Mouse (Mus musculus): ENCODE results near the gene Cadm2. TPM values are rescaled to one million over a fixed set of nuclear protein-coding genes. Genes with fewer than 3 reads are reported as not detected.

Gene Cadm2
- polyA plus RNA-seq, 1 experiment: not detected

DNA sequence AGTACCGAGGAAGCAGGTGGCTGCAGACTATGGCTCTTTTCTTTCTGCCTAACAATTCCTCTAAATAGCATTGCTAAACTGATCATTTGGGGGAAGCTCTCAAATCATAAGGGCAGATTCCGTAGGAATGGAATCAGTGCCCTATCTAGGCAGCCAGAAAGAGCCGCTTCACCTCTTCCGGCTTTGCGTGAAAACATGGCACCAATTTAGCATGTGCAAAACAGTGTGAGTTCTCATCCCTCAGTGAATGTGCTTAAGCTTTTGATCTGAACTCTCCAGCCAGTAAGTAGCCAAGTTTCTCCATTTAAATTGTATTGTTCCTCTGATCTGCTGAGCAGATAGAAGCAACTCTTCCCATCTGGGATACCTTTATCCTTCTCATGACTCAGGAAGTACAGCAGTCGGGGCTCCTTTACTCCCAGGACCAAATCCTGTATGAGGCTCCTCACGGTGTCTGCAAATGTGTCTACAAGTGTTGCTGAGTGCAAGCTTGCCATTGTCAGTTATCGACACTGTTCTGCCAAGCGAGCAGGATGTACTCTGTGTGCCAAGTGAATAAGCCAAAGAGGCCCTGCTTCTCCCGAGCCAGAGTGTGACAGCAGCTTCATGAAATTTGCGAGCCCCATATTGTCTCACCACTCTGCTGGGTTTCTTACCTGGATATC, 970.2 kb downstream of the Cadm2 start:
- Histone ChIP-seq H3K79me2 (ENCODE audit: control insufficient read depth, insufficient read depth) (no peaks in the 10 kb centered on the region), H3ac (ENCODE audit: control insufficient read depth, insufficient read length, low read depth) (no peak overlapping the region), H3K4me3 (ENCODE audit: insufficient read depth, poor library complexity, severe bottlenecking) (no peak overlapping the region), H3K27me3 (ENCODE audit: control insufficient read depth, insufficient read depth, insufficient read length) (no peaks in the 10 kb centered on the region), H3K36me3 (ENCODE audit: control insufficient read depth, insufficient read depth) (no peaks in the 10 kb centered on the region), H3K79me3 (ENCODE audit: low read depth) (no peaks in the 10 kb centered on the region)
- TF ChIP-seq MAX (IDR thresholded peaks at IDR 0.05) (no peak), CTCF (IDR thresholded peaks at IDR 0.05; ENCODE audit: control insufficient read depth, insufficient read depth, insufficient read length) (no peak), USF1 (IDR thresholded peaks at IDR 0.05; ENCODE audit: low read depth) (no peak), MYOG (IDR thresholded peaks at IDR 0.05; ENCODE audit: control insufficient read depth, extremely low read depth, insufficient read length) (no peak), CEBPB (IDR thresholded peaks at IDR 0.05; ENCODE audit: low read depth) (no peak), FOSL1 (IDR thresholded peaks at IDR 0.05; ENCODE audit: insufficient read depth, low read length, poor library complexity, severe bottlenecking) (no peak), MYOD1 (IDR thresholded peaks at IDR 0.05; ENCODE audit: control insufficient read depth, insufficient read length, low read depth) (no peak)

DNA sequence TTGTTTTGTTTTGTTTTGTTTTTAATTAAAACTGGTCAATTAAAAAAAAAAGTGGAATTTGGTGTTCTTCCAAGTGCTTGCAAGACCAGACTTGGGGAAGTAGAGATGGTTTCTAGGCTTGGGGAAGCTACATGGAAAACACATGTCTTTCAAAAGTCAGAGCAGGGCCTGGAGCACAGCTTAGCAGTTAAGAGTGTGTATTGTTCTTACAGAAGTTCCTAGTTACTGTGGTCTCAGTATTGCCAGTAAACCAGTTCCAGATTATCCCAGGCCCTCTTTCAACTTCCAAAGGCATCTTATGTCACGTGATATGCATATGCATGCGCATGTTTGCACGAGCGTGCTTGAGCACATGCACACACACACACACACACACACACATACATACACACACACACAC, 972.9 kb downstream of the Cadm2 start:
- Histone ChIP-seq H3K79me2 (ENCODE audit: control insufficient read depth, insufficient read depth) (no peaks in the 10 kb centered on the region), H3K79me3 (ENCODE audit: low read depth) (no peaks in the 10 kb centered on the region), H3K27me3 (ENCODE audit: control insufficient read depth, insufficient read depth, insufficient read length) (no peaks in the 10 kb centered on the region), H3K4me3 (ENCODE audit: insufficient read depth, poor library complexity, severe bottlenecking) (no peak overlapping the region), H3ac (ENCODE audit: control insufficient read depth, insufficient read length, low read depth) (no peak overlapping the region), H3K36me3 (ENCODE audit: control insufficient read depth, insufficient read depth) (no peaks in the 10 kb centered on the region)
- TF ChIP-seq MAX (IDR thresholded peaks at IDR 0.05): no peak
- no peak for TF ChIP-seq CTCF (IDR thresholded peaks at IDR 0.05; ENCODE audit: control insufficient read depth, insufficient read depth, insufficient read length)
- no peak for TF ChIP-seq CEBPB (IDR thresholded peaks at IDR 0.05; ENCODE audit: low read depth)
- TF ChIP-seq USF1 (IDR thresholded peaks at IDR 0.05; ENCODE audit: low read depth): no peak
- TF ChIP-seq MYOG (IDR thresholded peaks at IDR 0.05; ENCODE audit: control insufficient read depth, extremely low read depth, insufficient read length): no peak

DNA sequence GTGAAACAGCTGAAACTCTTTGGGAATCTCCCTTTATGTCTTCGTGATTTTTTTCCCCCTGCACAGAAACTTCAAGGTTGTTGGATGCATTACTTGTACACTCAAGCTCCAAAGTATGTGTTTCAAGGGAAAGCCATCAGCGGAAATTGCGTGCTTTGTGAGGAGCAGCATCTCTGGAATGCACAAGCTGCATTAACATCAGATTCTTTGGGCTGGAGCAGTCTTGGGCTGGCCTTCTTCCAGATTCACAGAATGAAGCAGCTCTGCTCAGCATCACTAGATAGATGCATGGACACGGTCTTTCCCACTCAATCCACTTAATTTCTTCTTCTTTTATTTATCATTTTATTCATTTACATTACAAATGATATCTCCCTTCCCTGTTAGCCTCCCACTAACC, 977.1 kb downstream of the Cadm2 start:
- TF ChIP-seq CTCF (IDR thresholded peaks at IDR 0.05; ENCODE audit: control insufficient read depth, insufficient read depth, insufficient read length): no peak
- no peak for TF ChIP-seq MYOD1 (IDR thresholded peaks at IDR 0.05; ENCODE audit: control insufficient read depth, insufficient read length, low read depth)
- TF ChIP-seq MAX (IDR thresholded peaks at IDR 0.05): no peak
- no peak for TF ChIP-seq CEBPB (IDR thresholded peaks at IDR 0.05; ENCODE audit: low read depth)
- no peak for TF ChIP-seq USF1 (IDR thresholded peaks at IDR 0.05; ENCODE audit: low read depth)
- no peak for TF ChIP-seq FOSL1 (IDR thresholded peaks at IDR 0.05; ENCODE audit: insufficient read depth, low read length, poor library complexity, severe bottlenecking)
- no peak for TF ChIP-seq MYOG (IDR thresholded peaks at IDR 0.05; ENCODE audit: control insufficient read depth, extremely low read depth, insufficient read length)
- Histone ChIP-seq H3K36me3 (ENCODE audit: control insufficient read depth, insufficient read depth) (no peaks in the 10 kb centered on the region), H3K27me3 (ENCODE audit: control insufficient read depth, insufficient read depth, insufficient read length) (no peaks in the 10 kb centered on the region), H3K79me2 (ENCODE audit: control insufficient read depth, insufficient read depth) (no peaks in the 10 kb centered on the region), H3K4me3 (ENCODE audit: insufficient read depth, poor library complexity, severe bottlenecking) (no peak overlapping the region), H3ac (ENCODE audit: control insufficient read depth, insufficient read length, low read depth) (no peak overlapping the region), H3K79me3 (ENCODE audit: low read depth) (no peaks in the 10 kb centered on the region)

DNA sequence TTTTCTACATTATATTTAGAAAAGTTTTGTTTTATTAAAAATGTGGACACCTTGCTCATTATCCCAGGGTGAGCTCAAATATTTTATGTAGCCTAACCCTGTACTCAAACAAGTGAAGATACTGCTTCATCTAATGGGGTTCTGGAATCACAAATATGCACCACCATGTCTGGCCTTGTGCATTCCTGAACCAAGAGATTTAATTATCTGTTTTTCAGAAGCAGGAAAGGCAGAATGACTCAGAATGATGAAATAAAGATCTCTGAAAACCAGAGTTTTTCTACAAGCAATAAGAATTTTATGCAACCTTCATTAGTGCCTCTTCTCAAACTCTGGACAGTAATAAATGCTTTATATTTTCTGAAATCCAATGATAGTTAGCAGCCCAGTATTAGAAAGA, 993.2 kb downstream of the Cadm2 start:
- no peaks in the 10 kb centered on the region for H3K79me3 ChIP-seq (ENCODE audit: low read depth)
- TF ChIP-seq CTCF (IDR thresholded peaks at IDR 0.05; ENCODE audit: control insufficient read depth, insufficient read depth, insufficient read length) (no peak), FOSL1 (IDR thresholded peaks at IDR 0.05; ENCODE audit: insufficient read depth, low read length, poor library complexity, severe bottlenecking) (no peak), MYOD1 (IDR thresholded peaks at IDR 0.05; ENCODE audit: control insufficient read depth, insufficient read length, low read depth) (no peak), MYOG (IDR thresholded peaks at IDR 0.05; ENCODE audit: control insufficient read depth, extremely low read depth, insufficient read length) (no peak), CEBPB (IDR thresholded peaks at IDR 0.05; ENCODE audit: low read depth) (no peak), MAX (IDR thresholded peaks at IDR 0.05) (no peak), USF1 (IDR thresholded peaks at IDR 0.05; ENCODE audit: low read depth) (no peak)
- no peak overlapping the region for H3K4me3 ChIP-seq (ENCODE audit: insufficient read depth, poor library complexity, severe bottlenecking)
- H3K36me3 ChIP-seq (ENCODE audit: control insufficient read depth, insufficient read depth): no peaks in the 10 kb centered on the region
- no peaks in the 10 kb centered on the region for H3K79me2 ChIP-seq (ENCODE audit: control insufficient read depth, insufficient read depth)
- H3ac ChIP-seq (ENCODE audit: control insufficient read depth, insufficient read length, low read depth): no peak overlapping the region
- H3K27me3 ChIP-seq (ENCODE audit: control insufficient read depth, insufficient read depth, insufficient read length): no peaks in the 10 kb centered on the region

DNA sequence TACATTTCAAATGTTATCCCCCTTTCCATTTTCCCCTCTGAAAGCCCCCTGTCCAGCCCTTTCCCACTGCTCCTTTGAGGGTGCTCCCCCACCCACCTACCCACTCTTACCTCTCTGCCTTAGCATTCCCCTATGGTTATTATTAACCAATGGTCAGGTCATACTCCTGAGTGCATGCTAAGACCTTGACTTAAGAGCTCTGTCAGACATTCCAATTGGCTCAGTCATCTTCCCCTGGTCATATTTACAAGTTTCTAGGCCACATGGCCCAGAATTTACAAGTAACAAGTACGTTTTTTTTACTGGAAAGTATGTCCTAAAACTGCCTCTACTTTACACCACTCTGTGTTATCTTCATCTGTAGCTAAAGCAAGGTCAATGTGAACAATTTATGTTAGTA, 998.3 kb downstream of the Cadm2 start:
- no peaks in the 10 kb centered on the region for H3K36me3 ChIP-seq (ENCODE audit: control insufficient read depth, insufficient read depth)
- H3K27me3 ChIP-seq (ENCODE audit: control insufficient read depth, insufficient read depth, insufficient read length): no peaks in the 10 kb centered on the region
- TF ChIP-seq MAX (IDR thresholded peaks at IDR 0.05) (no peak), FOSL1 (IDR thresholded peaks at IDR 0.05; ENCODE audit: insufficient read depth, low read length, poor library complexity, severe bottlenecking) (no peak), MYOD1 (IDR thresholded peaks at IDR 0.05; ENCODE audit: control insufficient read depth, insufficient read length, low read depth) (no peak), CTCF (IDR thresholded peaks at IDR 0.05; ENCODE audit: control insufficient read depth, insufficient read depth, insufficient read length) (no peak), MYOG (IDR thresholded peaks at IDR 0.05; ENCODE audit: control insufficient read depth, extremely low read depth, insufficient read length) (no peak), USF1 (IDR thresholded peaks at IDR 0.05; ENCODE audit: low read depth) (no peak)
- H3K79me3 ChIP-seq (ENCODE audit: low read depth): no peaks in the 10 kb centered on the region
- no peak overlapping the region for H3ac ChIP-seq (ENCODE audit: control insufficient read depth, insufficient read length, low read depth)
- H3K4me3 ChIP-seq (ENCODE audit: insufficient read depth, poor library complexity, severe bottlenecking): no peak overlapping the region
- no peaks in the 10 kb centered on the region for H3K79me2 ChIP-seq (ENCODE audit: control insufficient read depth, insufficient read depth)

DNA sequence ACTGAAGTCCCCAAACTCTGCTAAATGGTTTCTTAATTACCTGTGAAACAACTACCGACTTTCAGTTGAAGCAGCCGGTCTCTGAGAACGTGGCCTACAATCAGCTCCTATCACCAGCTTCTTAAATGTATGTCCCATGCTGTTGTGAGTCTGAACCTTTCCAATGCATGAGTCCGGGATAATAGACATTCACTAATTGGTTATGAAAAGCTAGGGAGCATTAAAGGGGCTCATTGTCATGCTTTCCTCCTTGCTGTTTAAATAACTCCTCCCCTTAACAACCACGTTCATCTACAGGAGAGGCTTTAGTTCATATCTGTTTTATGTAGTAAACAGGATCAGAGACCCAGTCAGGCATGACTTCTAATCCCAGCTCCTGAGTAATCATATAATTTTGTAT, 1008.1 kb downstream of the Cadm2 start:
- no peaks in the 10 kb centered on the region for H3K27me3 ChIP-seq (ENCODE audit: control insufficient read depth, insufficient read depth, insufficient read length)
- no peaks in the 10 kb centered on the region for H3K36me3 ChIP-seq (ENCODE audit: control insufficient read depth, insufficient read depth)
- no peaks in the 10 kb centered on the region for H3K79me2 ChIP-seq (ENCODE audit: control insufficient read depth, insufficient read depth)
- H3K79me3 ChIP-seq (ENCODE audit: low read depth): no peaks in the 10 kb centered on the region
- no peak overlapping the region for H3K4me3 ChIP-seq (ENCODE audit: insufficient read depth, poor library complexity, severe bottlenecking)
- TF ChIP-seq FOSL1 (IDR thresholded peaks at IDR 0.05; ENCODE audit: insufficient read depth, low read length, poor library complexity, severe bottlenecking) (no peak), MYOD1 (IDR thresholded peaks at IDR 0.05; ENCODE audit: control insufficient read depth, insufficient read length, low read depth) (no peak), CTCF (IDR thresholded peaks at IDR 0.05; ENCODE audit: control insufficient read depth, insufficient read depth, insufficient read length) (no peak), USF1 (IDR thresholded peaks at IDR 0.05; ENCODE audit: low read depth) (no peak), CEBPB (IDR thresholded peaks at IDR 0.05; ENCODE audit: low read depth) (no peak), MYOG (IDR thresholded peaks at IDR 0.05; ENCODE audit: control insufficient read depth, extremely low read depth, insufficient read length) (no peak), MAX (IDR thresholded peaks at IDR 0.05) (no peak)
- H3ac ChIP-seq (ENCODE audit: control insufficient read depth, insufficient read length, low read depth): no peak overlapping the region

Measured in C2C12 (cell line).